Mouse (Mus musculus): ENCODE data around the gene Mapkapk3. TPM values are rescaled to one million over a fixed set of nuclear protein-coding genes. Genes with fewer than 3 reads are reported as not detected.

Mapkapk3 gene
- polyA plus RNA-seq, 1 experiment from 2014 or later, result 17.1 TPM

GRCm38 (mm10) chr9:107236151-107236550 is 53.5 kb downstream of the Mapkapk3 start:
- ATAC-seq (replicated peaks; ENCODE audit: low FRiP score) (no peak), DNase-seq (ENCODE audit: low spot score) (no peak)
- Histone ChIP-seq H3K27me3 (replicated peaks; ENCODE audit: control insufficient read depth, insufficient read depth, low read length) (peaks cover 76% of the 10 kb centered on the region), H3K4me3 (ENCODE audit: low read depth, low read length) (no peak overlapping the region), H3K36me3 (ENCODE audit: control insufficient read depth, insufficient read depth, low read length) (no peaks in the 10 kb centered on the region), H3K9me3 (ENCODE audit: control insufficient read depth, low read length) (no peaks in the 10 kb centered on the region), H3K4me2 (no peak overlapping the region), H3K4me1 (replicated peaks; ENCODE audit: control insufficient read depth, insufficient read depth, low read length) (no peaks in the 10 kb centered on the region; the same call in 1 of the 2 replicates), H3K27ac (ENCODE audit: low read depth, low read length) (no peak overlapping the region), H3K9ac (ENCODE audit: low read depth, low read length) (no peak overlapping the region)
- WGBS, result 68% methylated on average over 5 of the region's 5 CpGs

DNA sequence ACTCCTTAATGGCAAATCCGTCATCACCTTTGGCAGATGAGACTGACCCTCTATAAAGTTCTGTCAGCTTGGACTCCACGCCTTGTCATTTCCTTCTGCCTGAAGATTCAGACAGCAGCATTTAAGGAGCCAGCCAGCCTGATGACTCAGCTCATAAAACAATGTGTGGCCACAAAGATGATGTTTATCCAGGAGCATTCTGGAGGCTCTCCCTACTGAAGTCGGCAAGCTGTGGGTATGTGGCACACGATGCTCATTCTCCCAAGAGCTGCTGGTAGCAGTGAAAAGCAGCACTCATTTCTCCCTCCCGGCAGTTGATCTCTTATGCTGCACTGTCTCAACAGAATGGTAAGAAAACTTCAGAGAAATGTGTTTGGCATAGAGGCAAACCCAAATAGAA is 54.4 kb downstream of the Mapkapk3 start:
- Histone ChIP-seq H3K9me3 (ENCODE audit: control insufficient read depth, low read length) (no peaks in the 10 kb centered on the region), H3K27ac (ENCODE audit: low read depth, low read length) (no peak overlapping the region), H3K9ac (ENCODE audit: low read depth, low read length) (no peak overlapping the region), H3K4me3 (ENCODE audit: low read depth, low read length) (no peak overlapping the region), H3K27me3 (replicated peaks; ENCODE audit: control insufficient read depth, insufficient read depth, low read length) (peaks cover 82% of the 10 kb centered on the region), H3K36me3 (ENCODE audit: control insufficient read depth, insufficient read depth, low read length) (no peaks in the 10 kb centered on the region), H3K4me1 (replicated peaks; ENCODE audit: control insufficient read depth, insufficient read depth, low read length) (no peaks in the 10 kb centered on the region; the same call in 1 of the 2 replicates), H3K4me2 (no peak overlapping the region)
- no peak for DNase-seq (ENCODE audit: low spot score)
- WGBS, result 50% methylated on average over 5 of the region's 5 CpGs
- no peak for ATAC-seq (replicated peaks; ENCODE audit: low FRiP score)

GRCm38 (mm10) chr9:107232140-107232539 is 57.5 kb downstream of the Mapkapk3 start:
- H3K27me3 ChIP-seq (replicated peaks; ENCODE audit: control insufficient read depth, insufficient read depth, low read length), result peaks cover 81% of the 10 kb centered on the region
- ATAC-seq (replicated peaks; ENCODE audit: low FRiP score), result no peak
- no peak overlapping the region for H3K27ac ChIP-seq (ENCODE audit: low read depth, low read length)
- no peaks in the 10 kb centered on the region for H3K36me3 ChIP-seq (ENCODE audit: control insufficient read depth, insufficient read depth, low read length)
- 24% methylated on average over 9 of the region's 9 CpGs for WGBS
- H3K9me3 ChIP-seq (ENCODE audit: control insufficient read depth, low read length), result no peaks in the 10 kb centered on the region
- H3K4me3 ChIP-seq (ENCODE audit: low read depth, low read length), result peak overlapping the region; percentile 56
- no peak overlapping the region for H3K9ac ChIP-seq (ENCODE audit: low read depth, low read length)
- H3K4me2 ChIP-seq, result peak overlapping the region; percentile 98
- H3K4me1 ChIP-seq (replicated peaks; ENCODE audit: control insufficient read depth, insufficient read depth, low read length), result no peaks in the 10 kb centered on the region; the same call in 1 of the 2 replicates
- DNase-seq (ENCODE audit: low spot score), result no peak

- no peak within 1 kb of the TSS for H3K9ac ChIP-seq (ENCODE audit: low read depth, low read length)
- peaks cover 76% of the 10 kb centered on the region for H3K27me3 ChIP-seq (replicated peaks; ENCODE audit: control insufficient read depth, insufficient read depth, low read length)
- H3K4me2 ChIP-seq, result peak within 1 kb of the TSS; percentile 98
- WGBS, result under 1% methylated on average over 83 of the region's 87 CpGs
- H3K36me3 ChIP-seq (ENCODE audit: control insufficient read depth, insufficient read depth, low read length), result no peaks in the 10 kb centered on the region
- H3K4me3 ChIP-seq (ENCODE audit: low read depth, low read length), result peak within 1 kb of the TSS; percentile 56
- H3K4me1 ChIP-seq (replicated peaks; ENCODE audit: control insufficient read depth, insufficient read depth, low read length), result no peaks in the 10 kb centered on the region; the same call in 1 of the 2 replicates
- ATAC-seq (replicated peaks; ENCODE audit: low FRiP score) (peak; percentile 71), DNase-seq (ENCODE audit: low spot score) (peak; percentile 61)
- H3K27ac ChIP-seq (ENCODE audit: low read depth, low read length), result no peak within 1 kb of the TSS
- no peaks in the 10 kb centered on the region for H3K9me3 ChIP-seq (ENCODE audit: control insufficient read depth, low read length)
Observed at GRCm38 (mm10) chr9:107231539-107232139, 58.0 kb downstream of the Mapkapk3 start, which contains the start of gene Dock3. Gene Dock3, minus strand, starts transcription at chr9:107231909.

- H3K4me1 ChIP-seq (replicated peaks; ENCODE audit: control insufficient read depth, insufficient read depth, low read length), result no peaks in the 10 kb centered on the region; the same call in 1 of the 2 replicates
- H3K27me3 ChIP-seq (replicated peaks; ENCODE audit: control insufficient read depth, insufficient read depth, low read length), result peaks cover 71% of the 10 kb centered on the region
- H3K9ac ChIP-seq (ENCODE audit: low read depth, low read length), result no peak overlapping the region
- H3K36me3 ChIP-seq (ENCODE audit: control insufficient read depth, insufficient read depth, low read length), result no peaks in the 10 kb centered on the region
- DNase-seq (ENCODE audit: low spot score) (peak; percentile 38), ATAC-seq (replicated peaks; ENCODE audit: low FRiP score) (peak; percentile 47)
- peak overlapping the region; percentile 98 for H3K4me2 ChIP-seq
- H3K4me3 ChIP-seq (ENCODE audit: low read depth, low read length), result peak overlapping the region; percentile 56
- WGBS, result 3% methylated on average over 29 of the region's 50 CpGs
- no peak overlapping the region for H3K27ac ChIP-seq (ENCODE audit: low read depth, low read length)
- H3K9me3 ChIP-seq (ENCODE audit: control insufficient read depth, low read length), result no peaks in the 10 kb centered on the region
Observed at GRCm38 (mm10) chr9:107230991-107231538, 58.6 kb downstream of the Mapkapk3 start.

GRCm38 (mm10) chr9:107224597-107224996 is 65.1 kb downstream of the Mapkapk3 start:
- peaks cover 16% of the 10 kb centered on the region for H3K27me3 ChIP-seq (replicated peaks; ENCODE audit: control insufficient read depth, insufficient read depth, low read length)
- ATAC-seq (replicated peaks; ENCODE audit: low FRiP score) (no peak), DNase-seq (ENCODE audit: low spot score) (no peak)
- no peaks in the 10 kb centered on the region for H3K9me3 ChIP-seq (ENCODE audit: control insufficient read depth, low read length)
- H3K4me2 ChIP-seq, result no peak overlapping the region
- no peaks in the 10 kb centered on the region for H3K36me3 ChIP-seq (ENCODE audit: control insufficient read depth, insufficient read depth, low read length)
- no peak overlapping the region for H3K27ac ChIP-seq (ENCODE audit: low read depth, low read length)
- H3K4me1 ChIP-seq (replicated peaks; ENCODE audit: control insufficient read depth, insufficient read depth, low read length), result no peaks in the 10 kb centered on the region
- H3K9ac ChIP-seq (ENCODE audit: low read depth, low read length), result no peak overlapping the region
- 79% methylated on average over 1 of the region's 1 CpGs for whole genome bisulfite sequencing
- H3K4me3 ChIP-seq (ENCODE audit: low read depth, low read length), result no peak overlapping the region

Small RNA genes lying within 50 kb of the gene (microRNA-seq; reads per million reads assigned to microRNA genes)
- gene Gm22238 (ENCODE audit: borderline number of aligned reads), result not detected

Other genes with a start within 250 kb of the Mapkapk3 start
- 0.41 and 1.1 TPM in 2 replicates for gene Dock3, start 58.0 kb downstream of the Mapkapk3 start, polyA plus RNA-seq (2014; fragmentation: Nextera tagmentation; extraction: Ambion mirVana)
- 6.1 and 9.9 TPM in 2 replicates for gene Cish, start 6.1 kb upstream of the Mapkapk3 start, polyA plus RNA-seq (2014; fragmentation: Nextera tagmentation; extraction: Ambion mirVana)
- 8.2 and 8.7 TPM in 2 replicates for gene Hemk1, start 48.5 kb upstream of the Mapkapk3 start, polyA plus RNA-seq (2014; fragmentation: Nextera tagmentation; extraction: Ambion mirVana)
- 0.05 and 0.10 TPM in 2 replicates for gene 6430571L13Rik, start 50.7 kb upstream of the Mapkapk3 start, polyA plus RNA-seq (2014; fragmentation: Nextera tagmentation; extraction: Ambion mirVana)
- 0.13 and 0.18 TPM in 2 replicates for gene Cacna2d2, start 109.7 kb upstream of the Mapkapk3 start, polyA plus RNA-seq (2014; fragmentation: Nextera tagmentation; extraction: Ambion mirVana)
- 35.4 and 35.9 TPM in 2 replicates for gene Tmem115, start 244.1 kb upstream of the Mapkapk3 start, polyA plus RNA-seq (2014; fragmentation: Nextera tagmentation; extraction: Ambion mirVana)

Measured in liver, embryonic 11.5 days (tissue).